Mouse (Mus musculus): ENCODE data around the gene Ccl22. TPM values are rescaled to one million over a fixed set of nuclear protein-coding genes. Genes with fewer than 3 reads are reported as not detected.

Gene Ccl22
- polyA plus RNA-seq, 1 experiment from 2014 or later, result 0.14 TPM

GRCm38 (mm10) chr8:94740591-94740990 lies 4.8 kb upstream of the Ccl22 start:
- Histone ChIP-seq H3K9ac (no peak overlapping the region), H3K9me3 (no peaks in the 10 kb centered on the region), H3K4me2 (no peak overlapping the region), H3K36me3 (replicated peaks) (no peaks in the 10 kb centered on the region), H3K27ac (no peak overlapping the region), H3K4me1 (no peaks in the 10 kb centered on the region), H3K27me3 (replicated peaks) (no peaks in the 10 kb centered on the region), H3K4me3 (no peak overlapping the region)
- 90% methylated on average over 3 of the region's 3 CpGs for WGBS
- ATAC-seq (replicated peaks), result no peak

DNA sequence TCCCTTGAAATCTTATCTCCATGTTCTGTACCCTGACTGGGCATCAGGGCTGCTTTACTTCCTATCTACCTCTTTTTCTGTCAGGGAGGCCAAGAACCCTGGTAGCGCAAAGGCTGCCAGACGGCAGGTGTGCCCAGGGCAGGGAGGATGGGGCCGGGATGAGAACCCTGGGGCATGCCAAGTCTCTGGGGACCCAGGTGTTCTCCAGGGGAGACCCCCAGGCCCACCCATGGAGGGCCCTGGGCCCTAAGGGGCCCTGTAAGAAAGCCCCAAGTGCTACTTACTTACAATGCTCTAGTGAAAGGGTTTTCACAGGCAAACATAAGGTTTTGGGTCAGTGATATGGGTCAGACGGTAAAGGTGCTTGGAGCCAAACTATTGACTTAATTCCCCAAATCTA lies 3.7 kb upstream of the Ccl22 start:
- no peaks in the 10 kb centered on the region for H3K9me3 ChIP-seq
- H3K36me3 ChIP-seq (replicated peaks), result no peaks in the 10 kb centered on the region
- no peak overlapping the region for H3K27ac ChIP-seq
- no peaks in the 10 kb centered on the region for H3K4me1 ChIP-seq
- no peak overlapping the region for H3K4me3 ChIP-seq
- no peak overlapping the region for H3K4me2 ChIP-seq
- H3K9ac ChIP-seq, result no peak overlapping the region
- no peak for ATAC-seq (replicated peaks)
- no peaks in the 10 kb centered on the region for H3K27me3 ChIP-seq (replicated peaks)
- WGBS, result 92% methylated on average over 4 of the region's 4 CpGs

GRCm38 (mm10) chr8:94744484-94744883 lies 906 bp upstream of the Ccl22 start:
- ATAC-seq (replicated peaks), result no peak
- WGBS, result 93% methylated on average over 5 of the region's 5 CpGs

DNA sequence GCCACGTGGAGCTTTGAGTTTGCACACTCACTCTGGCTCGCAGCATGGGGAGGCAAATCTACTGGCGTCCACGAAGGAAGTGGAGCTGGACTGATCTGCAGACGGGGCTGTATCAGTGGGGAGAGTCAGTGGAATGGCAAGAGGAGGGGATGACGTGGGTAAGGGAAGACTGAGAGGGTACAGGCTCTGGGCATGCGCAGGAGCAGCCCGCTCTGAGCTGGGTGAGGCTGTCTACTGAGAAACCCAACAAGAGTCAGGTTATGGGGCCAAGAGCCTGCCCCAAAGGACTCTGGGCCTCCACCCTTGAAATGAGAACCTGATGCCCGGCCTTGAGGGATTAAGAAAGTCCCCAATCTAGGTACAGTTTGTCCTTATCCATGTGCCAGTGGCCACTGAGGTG lies 418 bp upstream of the Ccl22 start:
- H3K4me3 ChIP-seq, result no peak overlapping the region
- 77% methylated on average over 9 of the region's 9 CpGs for WGBS
- no peak overlapping the region for H3K9ac ChIP-seq
- H3K27me3 ChIP-seq (replicated peaks), result no peaks in the 10 kb centered on the region
- H3K4me1 ChIP-seq, result no peaks in the 10 kb centered on the region
- no peak overlapping the region for H3K27ac ChIP-seq
- H3K4me2 ChIP-seq, result no peak overlapping the region
- no peaks in the 10 kb centered on the region for H3K9me3 ChIP-seq
- H3K36me3 ChIP-seq (replicated peaks), result no peaks in the 10 kb centered on the region
- no peak for ATAC-seq (replicated peaks)

More at GRCm38 (mm10) chr8:94744484-94744883, 906 bp upstream of the Ccl22 start:
- H3K27ac ChIP-seq, result no peak overlapping the region
- no peaks in the 10 kb centered on the region for H3K27me3 ChIP-seq (replicated peaks)
- H3K36me3 ChIP-seq (replicated peaks), result no peaks in the 10 kb centered on the region
- H3K9me3 ChIP-seq, result no peaks in the 10 kb centered on the region
- no peaks in the 10 kb centered on the region for H3K4me1 ChIP-seq
- no peak overlapping the region for H3K4me2 ChIP-seq
- no peak overlapping the region for H3K9ac ChIP-seq
- H3K4me3 ChIP-seq, result no peak overlapping the region

DNA sequence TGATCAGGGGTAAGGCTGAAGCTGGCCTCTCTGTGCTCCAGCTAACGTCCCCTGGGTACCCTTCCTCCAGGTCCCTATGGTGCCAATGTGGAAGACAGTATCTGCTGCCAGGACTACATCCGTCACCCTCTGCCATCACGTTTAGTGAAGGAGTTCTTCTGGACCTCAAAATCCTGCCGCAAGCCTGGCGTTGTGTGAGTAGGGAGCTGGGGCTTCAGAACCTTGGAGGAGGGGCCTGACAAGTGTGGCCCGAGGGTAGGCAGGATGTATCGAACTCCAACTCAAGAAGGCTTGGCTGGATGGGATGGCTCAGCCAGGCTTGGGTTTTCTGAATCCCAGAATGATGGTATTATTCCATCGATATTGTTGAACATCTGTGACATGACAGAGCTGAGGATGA lies 1.4 kb downstream of the Ccl22 start:
- no peaks in the 10 kb centered on the region for H3K9me3 ChIP-seq
- H3K27ac ChIP-seq, result no peak overlapping the region
- no peak overlapping the region for H3K4me3 ChIP-seq
- 82% methylated on average over 8 of the region's 8 CpGs for WGBS
- H3K9ac ChIP-seq, result no peak overlapping the region
- no peak overlapping the region for H3K4me2 ChIP-seq
- no peak for ATAC-seq (replicated peaks)
- H3K27me3 ChIP-seq (replicated peaks), result no peaks in the 10 kb centered on the region
- no peaks in the 10 kb centered on the region for H3K36me3 ChIP-seq (replicated peaks)
- H3K4me1 ChIP-seq, result no peaks in the 10 kb centered on the region

- 66% methylated on average over 4 of the region's 4 CpGs for WGBS
- Histone ChIP-seq H3K4me3 (no peak overlapping the region), H3K27me3 (replicated peaks) (no peaks in the 10 kb centered on the region), H3K9ac (no peak overlapping the region), H3K4me2 (no peak overlapping the region), H3K9me3 (no peaks in the 10 kb centered on the region), H3K27ac (no peak overlapping the region), H3K36me3 (replicated peaks) (no peaks in the 10 kb centered on the region), H3K4me1 (no peaks in the 10 kb centered on the region)
- no peak for ATAC-seq (replicated peaks)
Measured at GRCm38 (mm10) chr8:94748363-94748762, 3.0 kb downstream of the Ccl22 start.

- Histone ChIP-seq H3K27ac (no peak overlapping the region), H3K4me2 (no peak overlapping the region), H3K9me3 (no peaks in the 10 kb centered on the region), H3K4me1 (no peaks in the 10 kb centered on the region), H3K9ac (no peak overlapping the region), H3K36me3 (replicated peaks) (no peaks in the 10 kb centered on the region), H3K27me3 (replicated peaks) (no peaks in the 10 kb centered on the region), H3K4me3 (no peak overlapping the region)
- 90% methylated on average over 3 of the region's 3 CpGs for WGBS
- ATAC-seq (replicated peaks), result no peak
Measured at GRCm38 (mm10) chr8:94749942-94750341, 4.6 kb downstream of the Ccl22 start.

DNA sequence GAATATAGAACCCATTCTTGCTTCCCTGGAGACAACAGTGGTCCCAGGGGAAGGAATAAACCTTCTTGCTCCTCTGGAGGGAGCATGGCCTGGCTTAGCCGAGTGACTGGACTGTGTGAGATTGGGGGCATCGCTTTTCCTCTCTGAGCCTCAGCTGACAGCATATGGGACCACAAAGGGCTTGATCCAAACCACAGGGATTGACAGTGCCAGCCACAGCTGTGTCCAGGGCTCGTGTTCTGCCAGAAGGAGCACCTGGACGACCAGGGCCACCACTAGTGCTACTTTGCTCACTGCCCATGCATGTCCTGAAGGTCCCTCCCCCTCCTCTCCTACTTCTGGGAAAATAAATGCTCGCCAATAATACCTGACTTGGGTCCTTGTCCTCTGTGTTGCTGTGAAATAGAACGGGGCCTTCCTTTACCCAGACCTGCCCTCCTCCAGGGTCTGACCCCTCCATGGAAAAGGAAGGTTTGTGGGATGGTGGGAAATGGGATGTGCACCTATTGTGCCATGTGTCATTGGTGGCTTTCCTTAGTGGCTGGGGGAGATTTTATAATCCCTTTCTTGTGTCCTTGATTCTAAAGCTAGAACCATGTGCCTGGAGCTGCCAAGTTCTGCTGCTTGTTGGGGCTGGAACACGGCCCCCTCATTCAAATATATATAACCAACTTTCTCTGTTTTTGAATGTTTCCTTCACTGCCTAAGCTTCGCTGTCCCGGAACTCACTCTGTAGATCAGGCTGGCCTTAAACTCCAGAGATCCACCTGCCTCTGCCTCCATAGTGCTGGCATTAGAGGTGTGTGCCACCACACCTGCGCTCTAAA lies 5.8 kb downstream of the Ccl22 start:
- Histone ChIP-seq H3K27ac (no peak overlapping the region), H3K36me3 (replicated peaks) (no peaks in the 10 kb centered on the region), H3K27me3 (replicated peaks) (no peaks in the 10 kb centered on the region), H3K4me2 (no peak overlapping the region), H3K4me3 (no peak overlapping the region), H3K4me1 (no peaks in the 10 kb centered on the region), H3K9ac (no peak overlapping the region), H3K9me3 (no peaks in the 10 kb centered on the region)
- no peak for ATAC-seq (replicated peaks)
- 85% methylated on average over 10 of the region's 10 CpGs for WGBS

DNA sequence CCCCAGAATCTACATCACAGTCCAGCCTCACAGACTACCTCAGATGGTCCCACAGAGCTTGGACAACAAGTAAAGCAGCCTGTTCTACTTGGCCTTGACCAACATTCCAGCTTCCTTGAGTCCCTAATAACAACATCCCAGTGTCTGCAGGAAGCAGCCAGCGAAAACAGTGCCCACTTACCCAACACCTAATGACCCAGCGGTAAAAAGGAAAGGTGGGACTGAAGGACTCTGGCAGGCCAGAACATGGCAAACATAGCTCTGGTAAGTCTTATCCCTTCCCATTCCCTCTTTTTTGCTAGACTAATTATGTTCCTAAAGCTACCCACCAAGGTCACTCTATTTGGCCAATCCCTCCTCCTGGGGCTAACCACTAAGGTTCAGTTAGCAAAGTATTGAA lies 8.6 kb downstream of the Ccl22 start:
- Histone ChIP-seq H3K4me1 (no peaks in the 10 kb centered on the region), H3K9me3 (no peaks in the 10 kb centered on the region), H3K4me2 (no peak overlapping the region), H3K36me3 (replicated peaks) (no peaks in the 10 kb centered on the region), H3K27me3 (replicated peaks) (no peaks in the 10 kb centered on the region), H3K27ac (no peak overlapping the region), H3K9ac (no peak overlapping the region), H3K4me3 (no peak overlapping the region)
- WGBS, result 94% methylated on average over 2 of the region's 2 CpGs
- no peak for ATAC-seq (replicated peaks)

GRCm38 (mm10) chr8:94754486-94754885 lies 9.1 kb downstream of the Ccl22 start:
- no peak for ATAC-seq (replicated peaks)
- Histone ChIP-seq H3K4me3 (no peak overlapping the region), H3K9me3 (no peaks in the 10 kb centered on the region), H3K9ac (no peak overlapping the region), H3K4me1 (no peaks in the 10 kb centered on the region), H3K27me3 (replicated peaks) (no peaks in the 10 kb centered on the region), H3K27ac (no peak overlapping the region), H3K36me3 (replicated peaks) (no peaks in the 10 kb centered on the region), H3K4me2 (no peak overlapping the region)
- 60% methylated on average over 2 of the region's 2 CpGs for WGBS

GRCm38 (mm10) chr8:94767035-94767434 lies 21.6 kb downstream of the Ccl22 start:
- H3K4me3 ChIP-seq, result no peak overlapping the region
- no peaks in the 10 kb centered on the region for H3K9me3 ChIP-seq
- WGBS, result 79% methylated on average over 9 of the region's 9 CpGs
- H3K36me3 ChIP-seq (replicated peaks), result no peaks in the 10 kb centered on the region
- H3K27me3 ChIP-seq (replicated peaks), result peaks cover 5% of the 10 kb centered on the region; the same call in 1 of the 2 replicates
- no peak overlapping the region for H3K4me2 ChIP-seq
- peaks cover 12% of the 10 kb centered on the region for H3K4me1 ChIP-seq
- no peak for ATAC-seq (replicated peaks)
- H3K27ac ChIP-seq, result no peak overlapping the region
- no peak overlapping the region for H3K9ac ChIP-seq

GRCm38 (mm10) chr8:94770945-94771344 lies 25.6 kb downstream of the Ccl22 start:
- no peak overlapping the region for H3K27ac ChIP-seq
- no peaks in the 10 kb centered on the region for H3K9me3 ChIP-seq
- peaks cover 5% of the 10 kb centered on the region; the same call in 1 of the 2 replicates for H3K27me3 ChIP-seq (replicated peaks)
- H3K4me1 ChIP-seq, result peaks cover 33% of the 10 kb centered on the region
- H3K4me2 ChIP-seq, result peak overlapping the region; percentile 82; the same call in 1 of the 2 replicates
- H3K36me3 ChIP-seq (replicated peaks), result no peaks in the 10 kb centered on the region
- 0 out of 2 replicates have a peak, but pooled peaks have one; percentile 11 for ATAC-seq (replicated peaks)
- H3K4me3 ChIP-seq, result no peak overlapping the region
- 47% methylated on average over 6 of the region's 6 CpGs for WGBS
- no peak overlapping the region for H3K9ac ChIP-seq
